Mouse (Mus musculus) urinary bladder, adult 2 months (tissue): ENCODE measurements around the gene Tcp10c. TPM values are rescaled to one million over a fixed set of nuclear protein-coding genes. Genes with fewer than 3 reads are reported as not detected.
"Not testable (repeated sequence)": the region's sequence is repeated elsewhere in the genome, so short reads cannot be mapped to it uniquely, and the experiment has no call there.

Experiments used
- DNase-seq: peaks from one replicate; pipeline ENCODE4 v3.0.0; 2022; ENCODE audit warnings: low spot score
- polyA plus RNA-seq: library from polyadenylated mRNA; depleted of rRNA; stranded (reverse); fragments of >200 nt; gene quantifications from 2 replicates; pipeline ENCODE4 v1.2.3, GENCODE M21; 2012; rRNA removed

Gene Tcp10c
- not detected in 2 replicates for polyA plus RNA-seq

DNA sequence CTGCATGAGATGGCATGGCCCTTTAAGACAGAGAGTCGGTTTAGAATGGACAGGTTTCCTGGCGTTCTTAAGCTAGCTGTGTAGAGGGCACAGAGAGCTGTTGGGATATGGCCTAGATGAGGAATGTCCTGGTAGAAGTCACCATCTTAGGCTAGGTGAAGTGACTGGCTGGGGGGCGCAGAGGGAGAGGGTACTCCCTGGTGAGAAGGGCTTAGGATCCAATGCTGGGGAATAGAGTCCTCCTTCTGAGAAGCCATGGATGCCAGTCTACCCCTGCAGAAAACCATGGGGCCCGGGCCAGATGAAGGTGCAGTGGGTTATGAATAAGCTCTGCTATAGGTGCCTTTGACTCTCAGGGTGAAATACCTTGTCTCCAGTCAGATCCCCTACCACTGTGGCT, at the start of gene Tcp10c:
Tcp10c (plus strand) TSS at position 52 of the 400 bp plus-strand sequence.
- DNase-seq, result not testable (repeated sequence)

- DNase-seq, result not testable (repeated sequence)
Observed at GRCm38 (mm10) chr17:13307852-13308251, 46.5 kb upstream of the Tcp10c start.

DNA sequence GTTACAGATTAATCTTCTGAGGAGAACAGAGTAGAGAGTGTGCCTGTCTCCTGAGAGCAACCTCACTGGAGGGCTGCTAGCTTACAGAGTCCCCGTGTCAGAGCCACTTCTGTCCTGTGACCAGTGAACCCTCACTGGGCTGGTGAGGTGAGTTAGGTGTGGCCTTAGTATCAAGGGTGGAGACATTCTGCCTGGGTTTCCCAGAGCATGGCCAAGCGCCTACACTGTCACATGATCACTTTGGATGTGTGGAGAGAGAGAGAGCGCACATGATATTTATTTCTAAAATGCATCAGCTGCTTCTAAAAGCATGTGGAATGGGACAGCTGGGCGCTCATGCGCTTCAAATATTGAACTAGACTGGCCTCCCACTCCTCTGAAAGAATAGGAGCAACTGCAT, 46.0 kb upstream of the Tcp10c start:
- not testable (repeated sequence) for DNase-seq

GRCm38 (mm10) chr17:13308746-13309145, 45.6 kb upstream of the Tcp10c start:
- not testable (repeated sequence) for DNase-seq

DNA sequence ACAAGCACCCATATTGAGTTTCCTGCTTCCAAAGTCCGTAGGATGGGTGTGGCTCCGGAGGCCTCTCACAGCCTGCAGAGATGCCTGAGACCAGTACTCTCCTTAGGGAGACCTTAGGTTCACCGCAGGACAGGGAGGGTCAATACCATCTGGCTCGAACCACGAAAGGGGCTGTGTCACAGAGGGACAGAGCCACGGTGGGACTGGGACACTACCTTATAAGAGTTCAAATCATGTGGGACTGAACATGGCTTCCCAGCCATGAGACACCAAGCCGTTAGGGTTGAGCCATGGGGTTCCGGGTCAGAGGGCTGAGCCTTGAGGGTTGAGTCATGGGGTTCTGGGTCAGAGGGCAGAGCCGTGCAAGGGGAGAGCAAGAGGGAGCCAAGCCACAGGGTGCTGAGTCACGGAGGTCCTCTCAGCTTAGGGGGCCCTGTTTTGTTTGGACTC, 45.2 kb upstream of the Tcp10c start:
- DNase-seq, result not testable (repeated sequence)

DNA sequence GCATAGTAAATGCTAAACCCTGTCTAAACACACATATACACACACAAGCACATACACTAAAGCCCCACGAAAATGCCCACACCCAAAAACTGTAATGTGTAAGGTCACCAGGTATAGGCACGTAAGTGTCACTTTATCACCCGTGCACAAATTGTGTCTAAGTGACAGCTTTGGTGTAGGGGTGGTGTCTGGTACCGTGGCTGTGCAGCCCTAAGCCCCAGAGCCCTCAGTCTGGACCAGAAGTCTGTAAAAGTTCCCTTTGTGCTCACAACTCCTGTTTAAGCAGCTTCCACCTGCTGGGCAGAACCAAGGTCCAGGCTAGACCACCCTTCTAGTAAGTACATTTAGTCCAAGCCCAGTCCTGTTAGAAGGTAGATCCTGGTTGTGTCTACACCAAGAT, 24.4 kb upstream of the Tcp10c start:
- not testable (repeated sequence) for DNase-seq

DNA sequence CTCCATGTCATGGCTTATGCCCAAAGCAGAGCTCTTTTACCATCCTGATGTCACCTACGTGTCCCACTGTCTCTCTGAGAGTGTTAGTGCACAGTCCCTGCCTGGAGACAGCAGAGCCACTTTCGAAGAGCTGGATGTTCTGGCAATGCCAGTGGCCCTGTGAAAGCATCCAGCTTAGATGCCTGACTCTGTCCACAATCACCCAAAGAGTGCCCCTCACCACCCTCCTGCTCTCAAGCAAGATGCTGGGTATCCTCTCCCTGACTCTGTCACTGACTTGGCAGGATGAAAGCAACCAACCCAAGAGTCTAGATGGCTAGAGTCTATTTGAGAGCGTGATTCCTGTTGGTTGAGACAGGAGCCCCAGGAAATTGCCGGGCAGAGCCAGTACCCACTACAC, 23.2 kb upstream of the Tcp10c start:
- not testable (repeated sequence) for DNase-seq

- not testable (repeated sequence) for DNase-seq
Observed at GRCm38 (mm10) chr17:13332496-13332895, 21.9 kb upstream of the Tcp10c start.

GRCm38 (mm10) chr17:13336979-13337749, 17.2 kb upstream of the Tcp10c start:
- DNase-seq, result not testable (repeated sequence)

DNA sequence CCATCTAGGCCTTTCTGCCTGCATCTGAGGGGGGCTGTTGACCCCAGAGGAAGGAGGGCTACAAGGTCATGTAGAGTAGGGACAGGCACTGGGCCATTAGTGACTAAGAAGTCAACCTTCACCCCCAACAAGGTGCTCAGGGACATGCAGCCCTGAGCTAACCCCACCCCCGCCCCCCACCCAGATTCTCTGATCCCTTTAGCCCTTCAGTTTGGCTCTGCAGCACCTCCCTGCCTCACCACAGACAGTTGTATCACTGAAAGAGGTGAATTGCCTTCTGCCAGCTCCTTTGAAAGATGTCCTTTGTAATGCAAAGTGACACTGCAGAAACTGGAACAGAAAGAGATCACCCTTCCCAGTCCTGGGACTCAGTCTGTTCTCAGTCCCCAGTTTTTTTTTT, 16.4 kb upstream of the Tcp10c start:
- DNase-seq, result not testable (repeated sequence)

DNA sequence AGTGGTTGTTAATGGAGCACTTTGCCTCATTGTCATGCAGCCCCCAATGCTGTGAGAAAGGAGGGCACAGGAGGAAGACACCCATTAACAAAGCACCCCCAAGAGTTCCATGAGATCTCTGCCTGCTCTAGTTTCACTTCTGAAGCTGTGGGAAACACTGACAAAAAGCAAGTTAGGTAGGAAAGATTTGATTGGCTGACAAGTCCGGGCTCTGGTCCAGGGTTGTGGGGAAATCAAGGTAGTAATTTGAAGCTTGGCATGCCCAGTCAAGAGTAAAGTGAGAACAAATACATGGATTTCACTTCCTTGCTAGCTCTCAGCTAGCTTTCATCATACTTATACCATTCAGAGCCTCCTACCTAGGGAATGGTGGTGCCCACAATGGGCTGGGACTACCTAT, 14.3 kb upstream of the Tcp10c start:
- not testable (repeated sequence) for DNase-seq

DNA sequence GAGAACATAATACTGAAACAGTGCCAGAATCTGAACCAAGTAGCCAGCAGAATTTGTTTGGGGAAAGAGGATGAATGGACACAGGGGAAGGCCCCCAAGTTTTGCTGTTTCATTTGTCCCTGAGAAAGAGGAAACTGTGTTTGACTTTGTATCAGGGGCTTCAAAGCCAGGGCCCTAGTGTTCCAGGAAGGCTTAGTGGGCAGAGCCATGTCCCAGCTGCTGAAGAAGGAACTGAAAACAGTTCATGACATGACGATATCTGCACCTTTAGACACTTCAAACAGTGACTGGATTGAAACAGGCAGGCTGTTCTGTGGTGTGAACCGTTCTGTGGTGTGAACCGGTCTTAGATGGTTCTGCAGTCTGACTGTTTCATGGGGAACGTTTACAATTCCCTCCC, 8.4 kb upstream of the Tcp10c start:
- DNase-seq, result not testable (repeated sequence)

GRCm38 (mm10) chr17:13349563-13349962, 4.8 kb upstream of the Tcp10c start:
- DNase-seq, result not testable (repeated sequence)

DNA sequence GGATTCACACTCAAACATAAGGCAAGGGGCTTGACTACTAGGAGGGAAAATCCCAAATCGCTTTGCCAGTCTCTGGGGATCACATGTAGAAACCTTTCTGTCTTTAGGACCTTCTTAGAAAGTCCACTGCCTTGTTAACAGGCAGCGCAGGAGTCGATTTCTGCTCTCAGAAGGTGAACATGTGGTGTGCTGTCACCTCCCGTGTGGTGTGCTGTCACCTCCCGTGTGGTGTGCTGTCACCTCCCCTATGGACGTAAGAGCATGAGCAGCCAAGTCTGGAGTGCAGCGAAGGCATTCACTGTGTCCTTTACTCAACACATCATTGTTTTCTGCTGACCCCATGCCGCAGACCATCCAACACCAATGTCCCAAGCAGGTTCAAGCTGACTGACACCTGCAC, 1.1 kb upstream of the Tcp10c start:
- not testable (repeated sequence) for DNase-seq

- not testable (repeated sequence) for DNase-seq
Observed at GRCm38 (mm10) chr17:13362489-13362888, 8.1 kb downstream of the Tcp10c start.

DNA sequence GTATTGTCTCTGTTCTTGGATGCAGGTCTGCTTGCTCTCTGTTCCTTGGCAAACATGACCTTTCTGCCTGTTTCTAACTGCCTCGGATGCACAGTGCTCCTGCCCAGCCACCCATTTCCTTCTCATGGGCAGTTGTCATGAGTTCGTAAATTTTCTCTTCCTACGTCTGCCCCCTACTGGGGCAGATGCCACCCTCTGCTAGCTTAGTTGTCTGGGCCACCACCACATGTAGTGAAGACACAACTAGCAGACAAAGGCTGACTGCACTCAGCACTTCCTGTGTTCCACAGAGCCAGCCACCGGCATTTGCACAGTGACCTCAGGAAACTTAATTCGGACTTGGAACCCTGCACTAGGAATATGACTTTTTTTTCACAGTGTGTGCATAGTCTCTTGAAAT, 9.4 kb downstream of the Tcp10c start:
- not testable (repeated sequence) for DNase-seq

- not testable (repeated sequence) for DNase-seq
Observed at GRCm38 (mm10) chr17:13364196-13364595, 9.8 kb downstream of the Tcp10c start.

DNA sequence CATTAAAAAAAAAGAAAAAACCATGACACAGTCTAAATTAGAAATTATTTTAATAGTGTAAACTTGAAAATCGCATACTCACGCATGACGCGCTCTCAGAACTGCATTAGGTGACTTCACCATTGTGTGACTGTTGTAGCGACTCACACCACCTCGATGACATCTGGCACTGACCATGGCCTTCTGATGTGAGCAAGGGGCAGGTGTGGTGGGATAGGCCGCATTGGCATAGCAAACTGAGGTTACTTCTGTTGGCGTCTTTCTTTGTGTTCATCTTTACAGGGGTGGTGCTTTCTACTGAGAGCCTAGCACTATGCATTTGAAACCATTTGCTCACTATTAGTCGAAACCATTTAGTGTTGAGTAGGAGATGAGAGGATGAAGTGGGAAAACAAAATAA, 12.8 kb downstream of the Tcp10c start:
- DNase-seq, result not testable (repeated sequence)

DNA sequence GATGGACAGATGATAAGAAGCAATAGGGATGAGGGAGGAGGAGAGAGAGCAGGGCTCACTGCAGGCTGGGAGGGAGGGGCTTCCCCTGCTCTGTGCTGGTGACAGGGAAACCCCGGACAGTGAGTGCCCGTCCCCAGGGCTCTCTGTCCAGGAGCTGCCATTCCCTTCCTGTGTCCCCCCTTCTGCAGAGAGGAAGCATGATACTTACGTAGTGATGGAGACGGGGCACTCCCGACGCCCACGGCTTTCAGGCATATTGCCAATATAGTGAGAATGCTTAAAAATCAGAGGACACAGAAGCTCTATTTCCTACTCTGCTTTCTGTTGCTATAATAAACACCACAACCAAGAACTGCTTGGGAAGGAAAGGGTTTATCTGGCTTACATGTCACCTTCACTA, 14.3 kb downstream of the Tcp10c start:
- DNase-seq, result not testable (repeated sequence)

GRCm38 (mm10) chr17:13370746-13371145, 16.4 kb downstream of the Tcp10c start:
- not testable (repeated sequence) for DNase-seq

DNA sequence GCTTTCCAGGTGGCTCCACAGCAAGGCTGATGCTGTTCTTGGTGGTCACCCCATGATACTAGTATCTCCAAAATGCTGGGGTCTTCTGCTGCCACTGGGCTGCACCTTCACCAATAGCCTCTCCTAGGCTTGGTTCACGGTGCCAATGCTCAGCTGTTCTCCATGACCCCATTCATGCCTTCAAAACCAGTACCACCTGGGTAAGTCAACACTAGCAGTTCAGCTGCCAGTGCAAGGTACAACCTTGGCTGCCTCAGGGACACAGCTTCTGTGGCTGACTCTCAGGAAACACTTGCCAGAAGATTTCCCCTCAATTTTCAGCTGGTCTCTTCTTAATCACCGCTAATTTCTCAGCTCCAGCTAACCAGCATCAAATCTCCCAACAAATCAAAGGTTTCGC, 24.0 kb downstream of the Tcp10c start:
- not testable (repeated sequence) for DNase-seq

- DNase-seq, result not testable (repeated sequence)
Observed at GRCm38 (mm10) chr17:13379951-13380615, 25.7 kb downstream of the Tcp10c start.

GRCm38 (mm10) chr17:13381286-13381685, 26.9 kb downstream of the Tcp10c start:
- not testable (repeated sequence) for DNase-seq
